Mouse (Mus musculus) embryo, embryonic 9.5 days (tissue): ENCODE results near the gene Abhd13.

Experiments
- DNase-seq: peaks from one replicate; pipeline ENCODE4 v3.0.0-alpha.2; 2017; ENCODE audit errors: extremely low spot score

Abhd13 gene

DNA sequence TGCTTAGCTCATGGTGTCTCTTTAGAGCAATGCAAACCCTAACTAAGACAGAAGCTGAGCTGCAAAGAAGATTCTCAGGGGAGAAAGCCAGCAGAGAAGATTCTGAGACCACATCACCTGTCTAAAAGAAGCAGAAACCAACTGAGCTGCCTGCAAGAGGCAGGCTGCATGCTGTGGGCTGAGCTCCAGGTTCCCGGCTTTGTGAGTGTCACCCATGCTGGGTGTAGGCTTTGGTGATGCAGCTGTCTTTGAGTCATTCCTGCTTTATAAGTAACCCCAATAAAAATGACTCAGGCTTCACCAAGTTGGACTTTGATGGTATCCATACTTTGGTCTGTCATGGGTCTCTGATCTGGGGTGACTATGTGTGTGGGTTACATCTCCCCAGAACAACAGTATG lies 38.7 kb downstream of the Abhd13 start:
- DNase-seq = no peak

DNA sequence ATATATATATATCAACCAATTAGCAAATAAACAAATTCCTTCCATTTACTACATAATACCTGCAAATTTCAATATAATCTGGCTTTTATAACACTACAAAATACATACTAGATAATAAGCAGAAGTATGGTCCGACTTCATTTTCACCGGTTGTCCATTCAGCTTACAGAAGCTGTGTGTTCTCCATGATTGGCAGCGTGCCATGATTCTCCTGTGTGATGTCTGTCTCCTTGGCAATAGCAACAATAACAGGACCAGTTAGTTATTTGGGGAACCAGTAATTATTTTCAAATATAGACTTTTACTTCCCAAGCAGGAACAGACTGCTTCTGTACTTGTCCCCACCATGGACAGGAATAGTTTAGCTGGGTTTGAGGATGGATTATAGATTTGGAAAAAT lies 39.7 kb downstream of the Abhd13 start:
- DNase-seq = no peak

DNA sequence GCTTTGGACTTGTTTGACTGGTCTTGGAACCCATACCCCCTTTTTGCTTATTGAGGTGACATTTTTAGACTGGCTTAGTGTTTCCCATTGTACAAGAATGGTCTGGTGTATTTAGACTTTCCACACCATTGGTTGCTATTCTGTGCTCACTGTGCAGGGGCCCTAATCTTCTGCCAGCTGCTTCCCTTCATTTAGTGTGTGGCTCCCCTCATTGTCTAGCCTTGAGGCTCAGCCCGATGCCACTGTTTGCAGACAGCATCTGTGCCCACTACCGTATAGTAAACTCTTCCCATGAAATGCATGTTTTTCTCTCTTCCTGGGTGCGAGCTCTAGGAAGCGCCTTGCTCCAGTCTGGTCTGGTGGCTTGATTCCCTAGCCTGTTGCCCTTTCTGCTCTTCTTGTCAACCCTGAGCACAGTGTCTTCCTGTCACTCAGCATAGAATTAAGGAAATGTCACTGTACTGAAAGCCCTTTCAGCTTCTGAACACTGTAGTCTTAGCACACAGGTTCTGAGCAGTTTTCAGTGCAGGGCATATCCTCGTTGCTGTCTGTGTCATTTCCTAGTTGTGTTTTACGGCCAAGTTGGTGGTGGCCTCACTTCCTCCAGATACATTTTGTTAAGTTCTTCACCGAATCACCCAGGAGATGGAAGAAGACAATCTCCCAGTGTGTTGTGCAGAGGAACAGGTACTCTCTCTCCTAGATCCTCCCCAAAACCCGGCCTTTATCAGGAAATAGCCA lies 53.0 kb downstream of the Abhd13 start:
- no peak for DNase-seq

DNA sequence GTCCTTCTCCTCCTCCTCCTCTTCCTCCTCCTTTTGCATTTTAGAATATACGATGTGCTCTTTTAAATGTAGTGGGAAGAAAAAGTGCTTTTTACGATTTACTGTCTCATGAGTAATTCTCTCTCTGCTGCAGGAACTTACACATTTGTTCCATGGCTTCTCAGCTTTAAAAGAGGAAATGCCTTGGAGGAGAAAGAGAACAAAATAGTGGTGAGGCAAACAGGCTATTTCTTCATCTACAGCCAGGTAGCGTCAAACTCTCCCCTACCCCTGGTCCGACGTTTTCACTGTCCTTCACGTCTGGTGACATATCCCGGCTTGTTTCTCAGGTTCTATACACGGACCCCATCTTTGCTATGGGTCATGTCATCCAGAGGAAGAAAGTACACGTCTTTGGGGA lies 53.7 kb downstream of the Abhd13 start:
- no peak for DNase-seq

DNA sequence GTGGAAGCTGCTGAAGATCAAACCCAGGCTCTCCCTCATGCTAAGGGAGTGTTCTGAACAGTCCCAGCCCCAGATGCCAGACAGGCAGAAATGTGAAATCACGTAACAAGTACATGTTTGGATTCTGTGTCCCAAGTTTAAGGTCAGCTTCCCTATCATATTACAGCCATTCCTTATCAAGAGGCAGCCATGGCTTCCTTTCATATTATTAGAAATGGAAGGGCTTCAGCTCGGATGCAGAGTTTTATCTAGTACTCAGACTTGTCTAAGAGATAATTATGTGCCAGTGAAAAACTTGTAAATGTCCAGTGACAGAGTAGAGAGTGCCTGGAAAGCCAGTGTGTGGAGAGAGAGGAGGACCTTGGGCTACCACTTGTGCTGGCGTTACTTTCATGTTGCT lies 63.4 kb downstream of the Abhd13 start:
- DNase-seq = no peak
